Mouse (Mus musculus) bone marrow macrophage, adult 2 months (primary cell): ENCODE data around the gene Git2.

Experiments used
- CTCF ChIP-seq: IDR thresholded peaks from 2 replicates; pipeline ENCODE4 v1.5.1; 2012; ENCODE audit warnings: low read depth, mild to moderate bottlenecking, low read length, moderate library complexity
- POLR2A ChIP-seq: IDR thresholded peaks from 2 replicates; pipeline ENCODE4 v1.6.1; 2012; ENCODE audit warnings: mild to moderate bottlenecking, low read depth, low read length, borderline replicate concordance

- TF ChIP-seq POLR2A, result no peak
- no peak for TF ChIP-seq CTCF
Measured at GRCm38 (mm10) chr5:114818124-114818523, 42.8 kb upstream of the Git2 start.
